Mouse (Mus musculus): Measurements from ENCODE around the gene Lyrm4.

Lyrm4 gene

GRCm38 (mm10) chr13:36117143-36118014 lies at the start of gene Lyrm4, which contains the start of gene Fars2:
Gene Lyrm4, minus strand, starts transcription at chr13:36117526.
Gene Fars2, plus strand, starts transcription at chr13:36117412.
- peak; percentile 95 for DNase-seq

GRCm38 (mm10) chr13:36163898-36164297 lies 46.6 kb upstream of the Lyrm4 start:
- DNase-seq: no peak

- no peak for DNase-seq
These were observed 46.1 kb upstream of the Lyrm4 start for GRCm38 (mm10) chr13:36163411-36163810.

GRCm38 (mm10) chr13:36156340-36156931 lies 39.1 kb upstream of the Lyrm4 start:
- no peak for DNase-seq

- DNase-seq: no peak
These were observed 35.6 kb upstream of the Lyrm4 start for GRCm38 (mm10) chr13:36152728-36153498.

GRCm38 (mm10) chr13:36150272-36150671 lies 32.9 kb upstream of the Lyrm4 start:
- DNase-seq: no peak

GRCm38 (mm10) chr13:36149175-36149939 lies 32.0 kb upstream of the Lyrm4 start:
- DNase-seq: peak; percentile 6 to 22

GRCm38 (mm10) chr13:36145601-36146000 lies 28.3 kb upstream of the Lyrm4 start:
- DNase-seq: no peak

- no peak for DNase-seq
These were observed 23.1 kb upstream of the Lyrm4 start for GRCm38 (mm10) chr13:36140247-36141016.

- no peak for DNase-seq
These were observed 22.4 kb upstream of the Lyrm4 start for GRCm38 (mm10) chr13:36139703-36140102.

- DNase-seq: no peak
These were observed 14.8 kb upstream of the Lyrm4 start for GRCm38 (mm10) chr13:36131992-36132649.

GRCm38 (mm10) chr13:36131401-36131800 lies 14.1 kb upstream of the Lyrm4 start:
- no peak for DNase-seq

- no peak for DNase-seq
These were observed 12.2 kb upstream of the Lyrm4 start for GRCm38 (mm10) chr13:36129360-36130054.

GRCm38 (mm10) chr13:36120606-36121005 lies 3.3 kb upstream of the Lyrm4 start:
- DNase-seq: no peak

- DNase-seq: no peak
These were observed 2.4 kb upstream of the Lyrm4 start for GRCm38 (mm10) chr13:36119684-36120083.

GRCm38 (mm10) chr13:36116520-36117142 lies 695 bp downstream of the Lyrm4 start:
- DNase-seq: peak; percentile 20 to 49

- DNase-seq: no peak
These were observed 4.1 kb downstream of the Lyrm4 start for GRCm38 (mm10) chr13:36113181-36113580.

- DNase-seq: no peak
These were observed 6.0 kb downstream of the Lyrm4 start for GRCm38 (mm10) chr13:36111331-36111730.

- DNase-seq: no peak
These were observed 8.8 kb downstream of the Lyrm4 start for GRCm38 (mm10) chr13:36108528-36108927.

- DNase-seq: no peak
These were observed 11.7 kb downstream of the Lyrm4 start for GRCm38 (mm10) chr13:36105591-36105990.

Measured in thymus, postnatal 36 days (tissue).